Mouse (Mus musculus) stomach, adult 2 months (tissue): ENCODE results near the gene 3830406C13Rik. TPM values are rescaled to one million over a fixed set of nuclear protein-coding genes. Genes with fewer than 3 reads are reported as not detected.

Experiments used
- polyA plus RNA-seq: library from polyadenylated mRNA; depleted of rRNA; stranded (reverse); fragments of >200 nt; gene quantifications from 2 replicates; pipeline ENCODE4 v1.2.3, GENCODE M21; 2012; rRNA removed

3830406C13Rik gene
- polyA plus RNA-seq, result 0.55 and 0.98 TPM in 2 replicates

DNA sequence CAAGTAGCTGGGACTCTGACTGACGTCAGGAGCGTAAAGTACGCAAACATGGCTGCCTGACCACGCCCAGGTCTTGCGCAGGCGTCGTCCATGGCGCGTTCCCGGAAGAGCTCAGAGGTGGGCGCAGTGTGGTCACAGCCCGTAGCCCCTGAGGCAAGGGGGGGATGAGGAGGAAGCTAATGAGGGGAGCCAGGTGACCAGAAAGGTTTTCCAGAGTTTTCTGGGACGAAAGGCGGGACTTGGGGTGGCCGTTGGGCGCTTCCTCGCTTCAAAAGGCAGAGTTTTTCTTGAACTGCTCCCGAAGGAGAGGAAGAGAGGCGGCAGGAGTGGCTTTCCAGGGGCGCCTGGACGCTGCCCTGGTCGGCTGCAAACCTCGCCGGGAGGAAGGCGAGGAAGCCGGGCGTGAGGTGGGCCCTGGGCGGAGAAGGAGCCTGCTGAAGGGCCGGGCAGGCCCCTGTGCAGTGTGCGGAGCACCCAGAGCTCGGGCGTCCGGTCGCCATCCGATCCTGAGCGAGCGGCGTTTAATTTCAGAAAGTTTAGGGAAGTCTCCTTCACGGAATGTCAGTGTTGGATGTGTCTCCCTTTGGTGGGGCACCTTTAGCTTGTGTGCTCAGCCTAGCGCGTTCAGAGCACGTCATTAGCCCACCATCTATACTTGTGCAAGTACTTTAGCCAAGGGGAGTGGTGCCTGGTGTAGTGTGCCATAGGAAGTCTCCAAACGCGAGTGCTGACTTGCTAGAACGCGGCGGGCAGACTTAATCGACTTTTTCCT is at the start of gene 3830406C13Rik:
Gene 3830406C13Rik, plus strand, starts transcription at position 33 of the 772 bp plus-strand sequence.

DNA sequence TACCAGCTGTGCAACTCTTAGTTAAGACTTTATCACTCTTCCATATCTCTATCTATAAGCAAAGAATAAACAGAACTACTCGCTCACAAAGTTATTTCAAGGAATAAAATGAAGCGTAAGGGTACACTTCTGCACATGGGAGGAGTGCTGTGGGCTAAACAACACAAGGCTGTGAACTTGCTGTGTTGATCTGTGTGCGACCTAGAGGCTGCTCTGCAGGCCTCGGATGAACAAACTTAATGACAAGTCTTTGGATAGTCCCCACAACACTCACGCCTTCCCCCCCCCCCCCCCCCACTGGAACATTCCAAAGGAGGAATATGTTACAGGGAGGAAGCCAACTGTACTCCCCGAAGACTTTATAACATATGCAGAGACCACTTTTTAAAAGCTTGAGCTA is 332 bp upstream of the 3830406C13Rik start, which contains the start of gene Gm49355:
Gene Gm49355, plus strand, starts transcription at position 336 of the 400 bp plus-strand sequence.

DNA sequence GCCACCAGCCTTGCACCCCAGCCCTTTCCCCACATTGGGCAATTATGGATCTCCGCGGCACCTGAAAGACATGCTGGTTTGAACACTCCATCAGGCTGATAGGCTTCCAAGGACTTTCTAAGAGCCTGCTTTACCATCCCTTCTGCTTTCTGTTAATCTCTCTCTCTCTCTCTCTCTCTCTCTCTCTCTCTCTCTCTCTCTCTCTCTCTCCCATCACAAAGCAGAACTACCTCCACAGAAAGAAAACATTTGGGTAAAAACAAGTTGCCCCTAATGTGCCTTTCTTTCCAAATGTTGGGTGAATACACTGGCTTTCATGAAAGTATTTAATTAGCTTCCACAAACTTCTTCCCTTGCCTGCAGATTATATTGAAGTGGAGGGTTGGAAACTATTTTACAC is 64.1 kb downstream of the 3830406C13Rik start, which contains the start of gene Fezf2:
Gene Fezf2, minus strand, starts transcription at position 101 of the 400 bp plus-strand sequence.

Other genes starting within 250 kb of the 3830406C13Rik start
- not detected in 2 replicates for gene Gm49355, start 197 bp upstream of the 3830406C13Rik start, polyA plus RNA-seq
- not detected in 2 replicates for gene Fezf2, start 64.0 kb downstream of the 3830406C13Rik start, polyA plus RNA-seq